Mouse (Mus musculus) ovary, postnatal 14 days (tissue): ENCODE results near the gene Sacs.

Source experiments
- DNase-seq: peaks from one replicate; pipeline ENCODE4 v3.0.0; 2022; ENCODE audit warnings: low spot score

The Sacs gene

GRCm38 (mm10) chr14:61237101-61237654, 98.9 kb downstream of the Sacs start:
- DNase-seq: no peak

DNA sequence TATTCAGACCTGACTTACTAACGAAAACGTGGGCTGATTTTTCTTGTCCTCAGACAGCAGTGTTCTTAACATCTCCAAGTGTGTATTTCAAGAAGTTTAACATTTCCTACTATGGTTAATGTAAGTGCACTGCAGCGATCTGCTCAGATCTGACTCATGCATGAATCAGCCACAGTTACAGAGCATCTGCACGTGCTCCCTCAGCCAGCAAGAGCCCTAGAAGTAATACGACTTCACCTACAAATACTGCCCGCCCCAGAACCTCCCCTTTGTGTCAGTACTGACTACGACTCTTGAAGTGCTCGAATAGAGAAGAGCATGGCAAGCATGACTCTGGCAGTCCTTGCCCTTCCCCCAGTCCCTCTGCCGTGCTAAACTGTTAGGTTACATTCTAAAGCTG, 100.5 kb downstream of the Sacs start:
- DNase-seq: no peak

GRCm38 (mm10) chr14:61242611-61243010, 104.4 kb downstream of the Sacs start:
- no peak for DNase-seq

DNA sequence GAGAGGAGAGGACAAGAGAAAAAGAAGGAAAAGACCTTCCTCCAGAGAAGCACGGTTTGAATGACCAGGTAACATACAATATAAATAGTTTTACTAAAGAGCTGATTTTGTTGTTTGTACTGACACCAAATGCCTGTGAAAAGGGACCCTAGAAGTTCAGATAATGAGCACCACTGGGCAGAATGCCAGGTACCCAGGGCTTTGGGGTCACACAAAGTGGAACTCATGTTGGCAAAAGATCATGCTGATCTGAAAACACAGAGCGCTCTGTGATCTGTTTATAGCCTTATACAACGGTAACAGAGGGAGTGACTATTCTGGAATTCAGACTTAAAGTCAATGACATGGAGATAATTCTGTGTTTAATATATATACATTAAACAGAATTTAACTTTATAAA, 108.2 kb downstream of the Sacs start:
- DNase-seq: no peak

- DNase-seq: no peak
Observed at GRCm38 (mm10) chr14:61252596-61253388, 114.5 kb downstream of the Sacs start.

DNA sequence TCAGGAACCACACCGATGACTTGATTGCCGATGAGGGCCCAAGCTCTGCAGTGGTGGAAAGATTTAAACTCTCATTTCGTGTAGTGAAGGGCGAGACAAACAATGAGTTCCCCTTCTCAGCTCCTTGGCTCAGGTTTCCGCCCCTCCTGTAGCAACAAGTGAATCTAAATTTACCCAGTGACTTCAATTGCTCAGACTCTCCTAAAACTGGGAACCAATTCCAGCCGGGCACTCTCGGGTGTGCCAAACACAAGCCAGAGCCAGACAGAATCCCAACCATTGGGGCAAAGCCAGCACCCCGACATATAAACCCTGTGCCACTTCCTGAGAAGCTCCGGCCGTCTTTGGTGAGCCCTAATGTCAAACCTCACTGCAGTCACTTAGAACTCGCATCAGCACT, 120.1 kb downstream of the Sacs start, which contains the start of gene Sgcg:
Sgcg (minus strand) TSS at position 139 of the 400 bp plus-strand sequence.
- DNase-seq: no peak

- no peak for DNase-seq
Observed at GRCm38 (mm10) chr14:61259084-61259483, 120.8 kb downstream of the Sacs start.

DNA sequence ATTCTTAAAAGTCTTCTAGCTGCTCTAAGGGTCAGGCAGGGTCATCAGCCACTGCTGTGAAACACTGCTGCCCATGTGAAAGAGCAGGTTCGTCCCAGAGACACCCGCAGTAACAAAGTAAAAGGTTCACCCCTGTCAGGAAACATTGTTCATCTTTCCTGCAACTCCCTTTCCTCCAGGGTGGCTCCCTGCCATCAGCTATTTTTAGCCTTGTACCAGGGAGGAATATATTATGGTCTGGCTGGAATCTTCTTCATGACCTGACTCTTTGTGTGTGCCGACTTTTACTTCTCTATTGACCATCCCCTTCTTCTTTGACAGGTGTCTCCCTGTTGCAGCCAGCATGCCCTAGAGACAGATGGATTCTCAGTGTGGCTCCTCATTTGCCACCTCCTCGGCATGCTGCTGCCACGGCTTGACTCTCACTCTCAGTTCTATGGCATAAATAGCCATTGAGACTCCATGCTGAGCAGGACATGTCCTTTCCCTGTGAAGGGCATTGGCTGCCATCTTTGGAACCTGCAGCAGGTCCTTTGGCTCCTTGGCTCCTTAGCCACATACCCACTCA, 129.7 kb downstream of the Sacs start:
- no peak for DNase-seq

- DNase-seq: no peak
Observed at GRCm38 (mm10) chr14:61274414-61275198, 136.3 kb downstream of the Sacs start.

DNA sequence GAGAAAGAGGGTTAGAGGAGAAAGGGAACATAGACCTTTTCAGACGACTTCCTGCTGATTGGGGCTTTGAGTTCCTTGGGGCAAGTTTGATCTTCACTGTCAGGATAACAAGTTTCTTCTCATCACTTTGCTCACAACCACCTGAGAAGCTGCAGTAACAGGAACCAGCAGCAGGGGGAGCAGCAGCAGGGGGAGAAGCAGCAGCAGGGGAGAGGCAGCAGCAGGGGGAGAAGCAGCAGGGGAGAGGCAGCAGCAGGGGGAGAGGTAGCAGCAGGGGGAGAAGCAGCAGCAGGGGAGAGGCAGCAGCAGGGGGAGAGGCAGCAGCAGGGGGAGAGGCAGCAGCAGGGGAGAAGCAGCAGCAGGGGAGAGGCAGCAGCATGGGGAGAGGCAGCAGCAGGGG, 139.0 kb downstream of the Sacs start:
- peak; percentile 53 for DNase-seq

DNA sequence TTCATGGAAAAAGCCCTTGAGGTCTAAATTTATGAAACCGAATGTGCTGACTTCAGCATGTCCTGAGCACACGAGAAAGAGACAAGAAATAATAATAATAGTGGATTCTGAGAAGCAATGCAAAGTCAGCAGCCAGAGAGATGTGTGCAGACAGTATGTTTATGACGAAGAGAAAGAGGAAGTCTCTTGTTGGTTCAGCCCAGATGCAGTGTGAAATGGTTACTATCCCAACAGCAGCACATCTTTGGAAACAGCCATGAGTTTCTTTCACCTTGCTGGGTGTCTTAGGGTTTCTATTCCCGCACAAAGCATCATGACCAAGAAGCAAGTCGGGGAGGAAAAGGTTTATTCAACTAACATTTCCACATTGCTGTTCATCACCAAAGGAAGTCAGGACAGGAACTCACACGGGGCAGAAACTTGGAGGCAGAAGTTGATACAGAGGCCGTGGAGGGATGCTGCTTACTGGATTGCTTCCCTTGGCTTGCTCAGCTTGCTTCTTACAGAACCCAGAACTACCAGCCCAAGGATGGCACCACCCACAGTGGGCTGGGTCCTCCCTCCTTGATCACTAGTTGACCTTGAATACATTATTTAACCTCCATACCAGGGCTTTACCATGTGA, 140.5 kb downstream of the Sacs start:
- no peak for DNase-seq

GRCm38 (mm10) chr14:61288606-61289286, 150.5 kb downstream of the Sacs start:
- DNase-seq: no peak
